Mouse (Mus musculus) heart, adult 11 months (tissue): ENCODE results near the gene Vps18.

ENCODE experiments used
- DNase-seq: peaks from one replicate; pipeline ENCODE4 v3.0.0; 2022

Vps18 gene

DNA sequence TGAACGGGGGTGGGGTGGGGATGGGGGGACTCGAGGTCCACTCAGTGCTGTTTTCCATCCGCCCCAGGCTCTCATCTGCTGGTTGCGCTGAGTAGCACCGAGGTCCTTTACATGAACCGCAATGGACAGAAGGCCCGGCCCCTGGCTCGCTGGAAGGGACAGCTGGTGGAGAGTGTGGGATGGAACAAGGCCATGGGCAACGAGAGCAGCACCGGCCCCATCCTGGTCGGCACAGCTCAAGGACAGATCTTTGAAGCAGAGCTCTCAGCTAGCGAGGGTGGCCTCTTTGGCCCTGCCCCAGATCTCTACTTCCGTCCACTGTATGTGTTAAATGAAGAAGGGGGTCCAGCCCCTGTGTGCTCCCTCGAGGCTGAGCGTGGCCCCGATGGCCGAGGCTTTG lies 4.3 kb downstream of the Vps18 start:
- DNase-seq: peak; percentile 89

- peak; percentile 90 for DNase-seq
Observed at GRCm38 (mm10) chr2:119293311-119293710, 4.8 kb downstream of the Vps18 start.

GRCm38 (mm10) chr2:119293776-119294390 lies 5.3 kb downstream of the Vps18 start:
- no peak for DNase-seq

GRCm38 (mm10) chr2:119294411-119294810 lies 5.9 kb downstream of the Vps18 start:
- DNase-seq: no peak

GRCm38 (mm10) chr2:119296756-119297155 lies 8.2 kb downstream of the Vps18 start:
- DNase-seq: no peak

GRCm38 (mm10) chr2:119297506-119297905 lies 9.0 kb downstream of the Vps18 start:
- peak; percentile 87 for DNase-seq

DNA sequence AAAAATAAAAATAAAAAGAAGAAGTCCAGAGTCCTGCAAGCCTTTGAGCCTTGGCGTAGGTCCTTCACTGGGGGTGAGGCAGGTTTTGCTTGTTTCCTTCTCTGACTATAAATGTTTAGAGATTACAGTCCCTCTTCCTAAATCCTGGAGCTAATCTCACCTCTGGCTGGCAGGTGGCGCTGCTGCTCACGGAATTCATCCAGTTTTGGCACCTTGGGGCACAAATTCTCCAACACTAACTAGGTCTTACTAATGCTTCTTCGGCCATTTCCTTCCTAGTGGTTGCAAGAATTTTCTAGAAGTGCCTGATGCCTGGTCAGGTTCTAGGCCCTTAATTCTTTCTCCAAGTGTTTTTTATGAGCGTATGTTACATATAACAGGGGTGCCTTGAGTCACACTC lies 9.8 kb downstream of the Vps18 start:
- DNase-seq: peak; percentile 97

DNA sequence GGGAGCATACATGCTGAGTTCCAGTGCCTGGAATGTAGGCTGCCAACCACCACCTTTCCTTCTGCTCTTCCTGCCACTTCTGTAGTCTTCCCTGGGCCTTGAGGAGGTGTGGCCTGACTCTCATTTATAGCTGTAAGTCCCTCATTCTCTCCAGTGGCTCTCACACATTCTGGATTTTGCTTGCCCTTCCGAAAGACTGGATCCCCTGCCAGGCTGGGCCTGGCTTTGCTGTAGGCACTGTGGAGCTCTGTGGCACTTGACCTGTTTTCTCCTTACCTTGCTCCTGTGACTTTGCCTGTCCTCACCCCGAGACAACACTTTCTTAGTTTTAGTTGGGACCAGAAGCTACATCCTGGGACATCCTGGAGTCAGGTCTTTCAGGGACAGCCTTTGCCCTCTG lies 10.3 kb downstream of the Vps18 start:
- peak; percentile 90 for DNase-seq

GRCm38 (mm10) chr2:119299981-119300818 lies 11.7 kb downstream of the Vps18 start:
- peak; percentile 100 for DNase-seq

- DNase-seq: peak; percentile 99
Observed at GRCm38 (mm10) chr2:119300819-119301493, 12.4 kb downstream of the Vps18 start.

GRCm38 (mm10) chr2:119302876-119303275 lies 14.3 kb downstream of the Vps18 start:
- peak; percentile 90 for DNase-seq

DNA sequence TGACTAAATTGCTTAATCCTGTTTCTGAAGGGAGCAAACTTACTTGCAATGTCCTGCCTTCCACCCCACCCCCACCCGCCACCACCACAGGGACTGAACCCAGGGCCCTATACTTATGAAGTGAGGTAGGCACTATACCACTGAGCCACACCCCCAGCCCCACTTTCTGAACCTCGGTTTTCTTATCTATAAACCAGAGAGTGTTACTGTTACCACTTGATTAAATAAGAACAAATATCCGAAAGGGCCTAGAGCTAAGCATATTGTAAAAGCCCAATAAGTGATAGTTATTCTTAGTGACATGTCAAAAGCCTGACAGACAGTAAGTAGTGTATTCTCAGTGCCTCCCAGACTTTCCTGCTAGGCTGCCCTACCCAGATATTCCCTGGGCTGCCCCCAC lies 15.9 kb downstream of the Vps18 start:
- peak; percentile 67 for DNase-seq

GRCm38 (mm10) chr2:119304798-119305208 lies 16.3 kb downstream of the Vps18 start:
- DNase-seq: peak; percentile 98

DNA sequence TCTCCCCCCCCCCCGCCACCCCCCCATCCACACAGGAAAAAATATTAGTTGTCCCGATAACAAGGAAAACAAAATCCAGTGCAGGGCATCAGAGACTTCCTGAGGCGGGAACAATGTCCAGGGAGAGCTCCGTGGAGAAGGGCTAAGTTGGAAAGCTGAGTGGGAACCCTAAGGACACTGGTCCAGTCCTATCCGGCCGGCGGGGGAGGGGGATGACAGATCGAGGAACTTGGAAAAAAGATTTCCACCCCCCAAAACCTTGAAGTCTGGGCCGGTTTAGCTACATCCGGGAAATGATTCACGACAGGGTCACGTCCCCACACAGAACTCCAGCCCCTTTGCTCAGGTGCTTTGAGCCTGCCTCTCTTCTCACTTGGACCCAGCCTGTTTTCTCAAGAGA lies 23.0 kb downstream of the Vps18 start:
- peak; percentile 98 for DNase-seq

DNA sequence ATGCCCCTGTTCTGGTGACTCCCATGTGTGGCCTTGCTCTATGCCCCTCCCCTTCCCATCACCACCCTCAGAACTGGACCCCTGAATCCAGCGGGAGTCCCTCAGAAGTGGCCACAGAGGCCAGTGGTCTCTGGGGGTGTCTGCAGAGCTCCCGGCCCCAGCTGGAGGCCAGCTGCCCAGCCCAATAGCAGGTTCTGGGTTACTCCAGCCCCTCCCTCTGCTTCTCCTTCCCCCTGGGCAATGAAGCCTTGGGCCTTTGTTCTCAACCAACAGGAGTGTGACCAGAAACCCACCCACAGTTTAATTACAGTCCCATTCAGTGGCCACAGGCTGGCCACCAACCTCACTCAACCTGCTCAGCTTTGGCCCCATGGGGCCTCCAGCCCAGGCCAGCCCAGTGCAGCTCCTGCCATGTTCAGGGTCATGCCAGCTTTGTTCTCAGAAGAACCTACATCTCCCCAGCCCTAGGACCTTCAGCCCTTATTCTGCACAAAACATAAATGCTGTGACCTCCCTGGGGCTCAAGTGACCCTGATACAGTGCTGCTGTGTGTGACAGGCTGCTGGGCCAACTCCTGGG lies 23.9 kb downstream of the Vps18 start:
- no peak for DNase-seq

GRCm38 (mm10) chr2:119313780-119314479 lies 25.4 kb downstream of the Vps18 start:
- DNase-seq: peak; percentile 96

GRCm38 (mm10) chr2:119314742-119315310 lies 26.3 kb downstream of the Vps18 start:
- peak; percentile 96 for DNase-seq

DNA sequence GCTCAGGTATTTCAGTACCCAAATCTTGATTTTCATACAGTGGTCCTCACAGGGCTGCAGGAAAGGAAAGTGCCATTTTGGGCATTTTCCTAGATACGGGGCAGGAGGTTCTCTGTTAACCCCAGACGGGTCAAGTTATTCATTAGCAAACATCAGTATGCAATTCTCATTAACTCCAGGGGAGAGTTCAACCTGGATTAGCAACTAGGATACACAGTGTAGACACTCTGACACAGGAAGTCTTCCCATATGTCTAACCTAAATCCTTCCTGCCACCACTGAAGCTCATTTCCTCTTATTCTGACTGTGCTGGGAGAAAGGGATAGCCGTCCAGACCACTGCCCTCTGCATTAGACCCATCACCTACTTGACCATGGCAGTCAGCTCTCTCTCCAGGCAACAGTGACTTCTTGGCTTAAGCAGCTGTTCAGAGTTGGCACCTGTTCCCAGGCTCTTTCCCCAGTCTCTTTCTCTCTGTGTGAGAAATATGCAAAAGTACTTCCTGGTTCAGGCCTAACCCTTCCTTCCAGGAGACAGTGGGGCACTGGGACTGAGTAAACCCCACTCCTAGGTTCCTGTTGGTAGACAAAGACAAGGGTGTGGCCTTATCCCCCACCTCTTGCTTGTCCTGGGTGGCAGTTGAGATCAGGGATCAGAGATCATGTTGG lies 29.6 kb downstream of the Vps18 start:
- DNase-seq: peak; percentile 84

DNA sequence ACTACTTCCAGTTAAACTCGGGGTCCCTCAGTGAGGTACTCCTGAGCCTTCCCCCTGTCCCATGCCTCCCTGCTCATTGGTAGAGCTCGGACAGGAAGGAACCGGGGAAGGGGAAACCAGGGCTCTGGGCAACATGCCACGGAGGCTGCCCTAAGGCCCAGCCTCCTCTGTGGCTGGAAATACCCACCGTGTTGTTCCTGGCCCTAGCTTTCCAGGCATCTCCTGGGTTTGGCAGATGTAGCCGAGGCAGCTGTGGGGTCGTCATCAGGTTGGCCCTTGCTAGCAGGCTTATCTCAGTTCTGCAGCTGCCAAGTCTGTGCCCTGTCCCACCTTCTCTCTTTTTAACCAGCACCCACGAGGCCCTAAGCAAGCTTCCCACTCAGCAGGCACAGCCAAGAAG lies 32.0 kb downstream of the Vps18 start:
- peak; percentile 95 for DNase-seq

GRCm38 (mm10) chr2:119321771-119322586 lies 33.4 kb downstream of the Vps18 start:
- peak; percentile 89 for DNase-seq
